In the genomic region with DNA sequence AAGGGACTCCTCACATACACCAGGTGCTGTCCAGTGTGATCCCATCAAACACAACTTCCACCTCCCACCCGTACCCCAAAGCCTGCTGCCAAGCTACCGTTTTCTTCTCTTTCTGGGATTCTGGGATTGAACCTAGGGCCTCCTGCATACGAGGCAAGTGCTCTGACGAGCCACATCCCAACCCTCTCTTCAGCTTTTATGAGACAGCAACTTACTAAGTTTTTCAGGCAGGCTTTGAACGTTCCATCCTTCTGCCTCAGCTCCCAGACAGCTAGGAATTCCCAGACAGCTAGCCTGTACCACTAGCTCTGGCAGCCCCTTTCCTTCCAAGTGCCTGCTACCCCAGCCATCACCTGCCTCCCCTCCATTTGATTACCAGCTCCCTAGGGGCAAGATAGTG, we compare ENCODE assay signal across 12 mouse cellular contexts. TPM values are rescaled to one million over a fixed set of nuclear protein-coding genes. Genes with fewer than 3 reads are reported as not detected.
DNase-seq lines count a peak whose midpoint lies in the region; ATAC-seq and TF ChIP-seq lines count a peak whose summit lies in the region.
"Had no signal": no experiment of that assay in that cellular context is flagged by ENCODE, and none has a peak within 500 bp of the region (broad histone marks: within the 10 kb centered on the region; RNA-seq: fewer than 3 reads in every experiment).

No protein-coding gene starts in this region.

- H3K79me2 ChIP-seq in CH12.LX (replicated peaks; ENCODE audit: control insufficient read depth, extremely low read depth, insufficient read depth, poor library complexity, severe bottlenecking), result peaks cover 25% of the 10 kb centered on the region

- no peak for TF ChIP-seq POLR2A in CH12.LX (IDR thresholded peaks at IDR 0.05; ENCODE audit: low read depth, low read length)
- TF ChIP-seq POLR2A in bone marrow, adult 2 months (IDR thresholded peaks at IDR 0.05; ENCODE audit: borderline replicate concordance, control insufficient read depth, low read depth, low read length), result no peak

- TF ChIP-seq RAD21 in CH12.LX (IDR thresholded peaks at IDR 0.05; ENCODE audit: low read depth, low read length), result no peak

- H3K36me3 ChIP-seq in liver, embryonic 12.5 days, result peaks cover 15% of the 10 kb centered on the region; the same call in 1 of the 2 replicates
- peaks cover 2% of the 10 kb centered on the region; the same call in 1 of the 2 replicates for H3K36me3 ChIP-seq in liver, embryonic 11.5 days (ENCODE audit: control insufficient read depth, insufficient read depth, low read length)
- peaks cover 7 to 23% of the 10 kb centered on the region in 2 experiments for H3K36me3 ChIP-seq in CH12.LX (replicated peaks in 1 of 2; ENCODE audit: control insufficient read depth in 1 of 2, insufficient read depth in 1 of 2, low read length in 1 of 2)

- WGBS in liver, embryonic 12.5 days (ENCODE audit: insufficient replicate concordance), result 75% methylated on average over 5 of the region's 5 CpGs
- WGBS in liver, embryonic 11.5 days, result 81% methylated on average over 5 of the region's 5 CpGs
- 88% methylated on average over 5 of the region's 5 CpGs for WGBS in bone marrow, adult 2 months

- TF ChIP-seq EP300 in CH12.LX (IDR thresholded peaks at IDR 0.05; ENCODE audit: low read length), result no peak

- H3K4me2 ChIP-seq in liver, embryonic 12.5 days, result peak overlapping the region; percentile 95; the same call in 1 of the 2 replicates
- H3K4me2 ChIP-seq in liver, embryonic 11.5 days, result no peak overlapping the region
- no peak overlapping the region for H3K4me2 ChIP-seq in CH12.LX (ENCODE audit: insufficient read depth, low read depth, poor library complexity, severe bottlenecking)

- no peak overlapping the region for H3K9ac ChIP-seq in liver, embryonic 12.5 days
- no peak overlapping the region for H3K9ac ChIP-seq in liver, embryonic 11.5 days (ENCODE audit: low read depth, low read length)
- peak overlapping the region; percentile 42; the same call in 1 of the 2 replicates for H3K9ac ChIP-seq in CH12.LX (ENCODE audit: insufficient read depth, low read depth)

- no peak overlapping the region for H3K27ac ChIP-seq in liver, embryonic 12.5 days
- no peak overlapping the region for H3K27ac ChIP-seq in liver, embryonic 11.5 days (ENCODE audit: low read depth, low read length)
- no peak overlapping the region for H3K27ac ChIP-seq in CH12.LX (ENCODE audit: insufficient read depth, low read depth)
- peak overlapping the region; percentile 37; the same call in 1 of the 2 replicates for H3K27ac ChIP-seq in bone marrow, adult 2 months (ENCODE audit: control insufficient read depth, insufficient read depth, low read depth, low read length, poor library complexity)

- no peaks in the 10 kb centered on the region for H3K27me3 ChIP-seq in liver, embryonic 12.5 days (replicated peaks)
- H3K27me3 ChIP-seq in liver, embryonic 11.5 days (replicated peaks; ENCODE audit: control insufficient read depth, insufficient read depth, low read length), result no peaks in the 10 kb centered on the region
- no peaks in the 10 kb centered on the region for H3K27me3 ChIP-seq in CH12.LX (replicated peaks)

- H3K4me3 ChIP-seq in liver, embryonic 12.5 days, result no peak overlapping the region
- no peak overlapping the region for H3K4me3 ChIP-seq in liver, embryonic 11.5 days (ENCODE audit: low read depth, low read length)
- no peak overlapping the region for H3K4me3 ChIP-seq in CH12.LX (replicated peaks in 1 of 3; ENCODE audit: low read depth in 2 of 3, low read length in 2 of 3, poor library complexity in 1 of 3)
- no peak overlapping the region for H3K4me3 ChIP-seq in bone marrow, adult 2 months (replicated peaks; ENCODE audit: control insufficient read depth, low read depth, low read length)

- ATAC-seq in liver, embryonic 12.5 days, result no peak
- ATAC-seq in liver, embryonic 11.5 days (replicated peaks; ENCODE audit: low FRiP score), result no peak

- intact Hi-C loops in heart, postnatal 25 days (cut with DNase I), result no loop called here

- H3K4me1 ChIP-seq in liver, embryonic 12.5 days, result peaks cover 40% of the 10 kb centered on the region
- H3K4me1 ChIP-seq in liver, embryonic 11.5 days (replicated peaks; ENCODE audit: control insufficient read depth, insufficient read depth, low read length), result peaks cover 13% of the 10 kb centered on the region
- H3K4me1 ChIP-seq in CH12.LX (ENCODE audit: control insufficient read depth in 1 of 2, insufficient read depth in 2 of 2), result peaks cover 10 to 54% of the 10 kb centered on the region in 2 experiments
- peaks cover 5% of the 10 kb centered on the region for H3K4me1 ChIP-seq in bone marrow, adult 2 months (ENCODE audit: control insufficient read depth, insufficient read depth, low read length)

- no peaks in the 10 kb centered on the region for H3K9me3 ChIP-seq in liver, embryonic 12.5 days (replicated peaks)
- H3K9me3 ChIP-seq in liver, embryonic 11.5 days (ENCODE audit: control insufficient read depth, low read length), result no peaks in the 10 kb centered on the region
- no peaks in the 10 kb centered on the region for H3K9me3 ChIP-seq in CH12.LX (replicated peaks; ENCODE audit: low read length)

- no peak for TF ChIP-seq CTCF in CH12.LX (conservative IDR thresholded peaks at IDR 0.05 in 1 of 2, IDR thresholded peaks at IDR 0.05 in 1 of 2; ENCODE audit: low read depth in 2 of 2, low read length in 2 of 2)
- TF ChIP-seq CTCF in bone marrow, adult 2 months (IDR thresholded peaks at IDR 0.05; ENCODE audit: control insufficient read depth, insufficient read depth, low read length), result no peak

- dilution Hi-C loops in CH12.LX (cut with MboI; ENCODE audit: extremely low pct_ligation_motif_present, extremely low pct_unique_long_range_greater_than_20kb, low sequenced_read_pairs), result no loop called here

- in situ Hi-C loops in CH12.LX (cut with MboI; ENCODE audit: low pct_ligation_motif_present, low pct_unique_long_range_greater_than_20kb, low sequenced_read_pairs), result no loop called here

- peak; percentile 92 for DNase-seq in heart, adult 11 months
- no peak for DNase-seq in heart, postnatal 25 days (ENCODE audit: low spot score)
- DNase-seq in liver, embryonic 11.5 days (ENCODE audit: low spot score), result no peak
- no peak for DNase-seq in CH12.LX (ENCODE audit: extremely low read depth)
- DNase-seq in thymus, postnatal 0 days (ENCODE audit: low spot score), result no peak
- DNase-seq: heart, postnatal 4 days; kidney, adult 2 months; kidney, postnatal 36 days; right cerebral cortex, postnatal 25 days; thymus, adult 2 months had no signal

TF ChIP-seq in CH12.LX, 34 proteins besides CTCF, POLR2A, EP300 and RAD21:
- TF ChIP-seq CHD2 (IDR thresholded peaks at IDR 0.05; ENCODE audit: low read length) (no peak), USF2 (conservative IDR thresholded peaks at IDR 0.05; ENCODE audit: low read depth, low read length) (no peak), TBP (conservative IDR thresholded peaks at IDR 0.05; ENCODE audit: low read depth, low read length) (no peak), MYC (IDR thresholded peaks at IDR 0.05; ENCODE audit: low read depth, low read length) (no peak), KAT2A (IDR thresholded peaks at IDR 0.05; ENCODE audit: insufficient replicate concordance, low read length) (no peak), ELF1 (IDR thresholded peaks at IDR 0.05; ENCODE audit: low read depth, low read length) (no peak), ZC3H11A (IDR thresholded peaks at IDR 0.05; ENCODE audit: low read depth, low read length) (no peak), NRF1 (IDR thresholded peaks at IDR 0.05; ENCODE audit: low read depth, low read length) (no peak), MAZ (IDR thresholded peaks at IDR 0.05; ENCODE audit: low read depth, low read length) (no peak)

RNA-seq across cellular contexts. Expression of gene Pitpna, which starts 0.9 kb away (rescaled TPM):
- total RNA-seq in heart, postnatal 25 days (2021), result 100 to 1,000 TPM; 108 to 115 TPM
- polyA plus RNA-seq in liver, embryonic 12.5 days (2016; fragmentation: Nextera tagmentation; extraction: Ambion mirVana), result 65.7 and 69.3 TPM in 2 replicates
- polyA plus RNA-seq in liver, embryonic 11.5 days (2014; fragmentation: Nextera tagmentation; extraction: Ambion mirVana), result 63.2 and 65.1 TPM in 2 replicates
- total RNA-seq in CH12.LX (2012; rRNA removed) (61.8 and 75.8 TPM in 2 replicates), CH12.LX (2014; rRNA removed) (80.7 and 84.6 TPM in 2 replicates)
- polyA plus RNA-seq in CH12.LX (2012; ENCODE audit: insufficient read length, low read depth), result 243 and 290 TPM in 2 replicates
- 76.6 and 102 TPM in 2 replicates for polyA plus RNA-seq in bone marrow, adult 2 months (2011; ENCODE audit: insufficient read depth, insufficient read length, low replicate concordance, missing spikeins)
- 103 and 112 TPM in 2 replicates for polyA plus RNA-seq in thymus, postnatal 0 days (2015; fragmentation: Nextera tagmentation; extraction: Ambion mirVana)

RNA-seq across cellular contexts. Expression of gene Inpp5k, which starts 43.8 kb away (rescaled TPM):
- 10 to 100 TPM; 27.8 to 29.8 TPM for total RNA-seq in heart, postnatal 25 days (2021)
- polyA plus RNA-seq in liver, embryonic 12.5 days (2016; fragmentation: Nextera tagmentation; extraction: Ambion mirVana), result 15.0 and 15.8 TPM in 2 replicates
- 21.9 and 22.2 TPM in 2 replicates for polyA plus RNA-seq in liver, embryonic 11.5 days (2014; fragmentation: Nextera tagmentation; extraction: Ambion mirVana)
- total RNA-seq in CH12.LX (2012; rRNA removed) (25.5 and 31.2 TPM in 2 replicates), CH12.LX (2014; rRNA removed) (40.7 and 41.9 TPM in 2 replicates)
- polyA plus RNA-seq in CH12.LX (2012; ENCODE audit: insufficient read length, low read depth), result 30.5 and 35.6 TPM in 2 replicates
- 34.2 and 58.2 TPM in 2 replicates for polyA plus RNA-seq in bone marrow, adult 2 months (2011; ENCODE audit: insufficient read depth, insufficient read length, low replicate concordance, missing spikeins)
- 56.9 and 63.9 TPM in 2 replicates for polyA plus RNA-seq in thymus, postnatal 0 days (2015; fragmentation: Nextera tagmentation; extraction: Ambion mirVana)

RNA-seq across cellular contexts. Expression of gene Slc43a2, which starts 55.5 kb away (rescaled TPM):
- 10 to 100 TPM; 14.9 to 18.2 TPM for total RNA-seq in heart, postnatal 25 days (2021)
- polyA plus RNA-seq in liver, embryonic 12.5 days (2016; fragmentation: Nextera tagmentation; extraction: Ambion mirVana), result 5.9 and 6.3 TPM in 2 replicates
- polyA plus RNA-seq in liver, embryonic 11.5 days (2014; fragmentation: Nextera tagmentation; extraction: Ambion mirVana), result 5.5 and 7.8 TPM in 2 replicates
- total RNA-seq in CH12.LX (2012; rRNA removed) (6.5 and 8.9 TPM in 2 replicates), CH12.LX (2014; rRNA removed) (3.5 and 5.0 TPM in 2 replicates)
- 6.8 and 8.8 TPM in 2 replicates for polyA plus RNA-seq in CH12.LX (2012; ENCODE audit: insufficient read length, low read depth)
- polyA plus RNA-seq in bone marrow, adult 2 months (2011; ENCODE audit: insufficient read depth, insufficient read length, low replicate concordance, missing spikeins), result 16.6 and 20.4 TPM in 2 replicates
- polyA plus RNA-seq in thymus, postnatal 0 days (2015; fragmentation: Nextera tagmentation; extraction: Ambion mirVana), result 33.2 and 33.6 TPM in 2 replicates
